Mouse (Mus musculus) embryonic fibroblast, embryonic 13.5 days (primary cell): Measurements from ENCODE around the gene Gm10645. TPM values are rescaled to one million over a fixed set of nuclear protein-coding genes. Genes with fewer than 3 reads are reported as not detected.

Source experiments
- H3K27ac ChIP-seq: 2 replicates; pipeline ENCODE4 v1.5.1; 2012; ENCODE audit warnings: low read length, control low read depth, inconsistent platforms; ENCODE audit not compliant: insufficient read depth
- H3K4me1 ChIP-seq: 2 replicates; pipeline ENCODE4 v1.6.1; 2011; ENCODE audit warnings: low read length; ENCODE audit not compliant: control insufficient read depth, insufficient read depth
- H3K4me3 ChIP-seq: 2 replicates; pipeline ENCODE4 v1.5.1; 2011; ENCODE audit warnings: mild to moderate bottlenecking, control low read depth, low read length; ENCODE audit not compliant: insufficient read depth
- CTCF ChIP-seq: IDR thresholded peaks from 2 replicates; pipeline ENCODE4 v1.5.1; 2011; ENCODE audit warnings: mild to moderate bottlenecking, control low read depth, low read length, moderate library complexity, borderline replicate concordance; ENCODE audit not compliant: insufficient read depth
- POLR2A ChIP-seq: IDR thresholded peaks from 2 replicates; pipeline ENCODE4 v1.6.1; 2011; ENCODE audit warnings: low read depth, mild to moderate bottlenecking, control low read depth, low read length, moderate library complexity
- polyA plus RNA-seq: library from polyadenylated mRNA; stranded (reverse); fragments of >200 nt; gene quantifications from 2 replicates; pipeline ENCODE4 v1.2.4, GENCODE M21; 2011; ENCODE audit warnings: low read depth; ENCODE audit not compliant: missing spikeins, insufficient read length

The Gm10645 gene
- polyA plus RNA-seq, 1 experiment, result not detected

GRCm38 (mm10) chr8:83169127-83169526, 3.2 kb upstream of the Gm10645 start:
- TF ChIP-seq POLR2A (no peak), CTCF (no peak)
- Histone ChIP-seq H3K4me1 (no peaks in the 10 kb centered on the region), H3K4me3 (no peak overlapping the region), H3K27ac (no peak overlapping the region)

- Histone ChIP-seq H3K4me1 (no peaks in the 10 kb centered on the region), H3K4me3 (no peak overlapping the region), H3K27ac (no peak overlapping the region)
- no peak for TF ChIP-seq POLR2A
- no peak for TF ChIP-seq CTCF
These were observed 2.0 kb upstream of the Gm10645 start for GRCm38 (mm10) chr8:83167932-83168331.

- peak within 1 kb of the TSS; percentile 58 for H3K4me3 ChIP-seq
- TF ChIP-seq CTCF (peak; percentile 29; the same call in 1 of the 2 replicates), POLR2A (no peak; the same call in 1 of the 2 replicates)
- no peaks in the 10 kb centered on the region for H3K4me1 ChIP-seq
- H3K27ac ChIP-seq, result no peak within 1 kb of the TSS
These were observed 587 bp downstream of the Gm10645 start, which contains the start of gene Tbc1d9 for GRCm38 (mm10) chr8:83165235-83165930. Tbc1d9 (plus strand) TSS chr8:83165352.

GRCm38 (mm10) chr8:83160613-83161012, 5.4 kb downstream of the Gm10645 start:
- TF ChIP-seq CTCF (no peak), POLR2A (no peak)
- no peak overlapping the region for H3K4me3 ChIP-seq
- no peaks in the 10 kb centered on the region for H3K4me1 ChIP-seq
- H3K27ac ChIP-seq, result no peak overlapping the region

- H3K27ac ChIP-seq, result no peak overlapping the region
- TF ChIP-seq POLR2A (no peak), CTCF (no peak)
- no peak overlapping the region for H3K4me3 ChIP-seq
- no peaks in the 10 kb centered on the region for H3K4me1 ChIP-seq
These were observed 6.4 kb downstream of the Gm10645 start for GRCm38 (mm10) chr8:83159615-83160014.

- TF ChIP-seq POLR2A (no peak), CTCF (no peak)
These were observed 7.0 kb downstream of the Gm10645 start for GRCm38 (mm10) chr8:83158971-83159370.

GRCm38 (mm10) chr8:83155110-83155509, 10.9 kb downstream of the Gm10645 start:
- H3K4me3 ChIP-seq, result no peak overlapping the region
- TF ChIP-seq POLR2A, result no peak
- TF ChIP-seq CTCF, result no peak
- no peak overlapping the region for H3K27ac ChIP-seq
- H3K4me1 ChIP-seq, result no peaks in the 10 kb centered on the region

More at GRCm38 (mm10) chr8:83158971-83159370, 7.0 kb downstream of the Gm10645 start:
- no peaks in the 10 kb centered on the region for H3K4me1 ChIP-seq
- H3K27ac ChIP-seq, result no peak overlapping the region
- H3K4me3 ChIP-seq, result no peak overlapping the region

- Histone ChIP-seq H3K4me3 (no peak overlapping the region), H3K27ac (no peak overlapping the region), H3K4me1 (no peaks in the 10 kb centered on the region)
- TF ChIP-seq CTCF, result no peak
- no peak for TF ChIP-seq POLR2A
These were observed 13.5 kb downstream of the Gm10645 start for GRCm38 (mm10) chr8:83152470-83152869.

GRCm38 (mm10) chr8:83152055-83152454, 13.9 kb downstream of the Gm10645 start:
- H3K4me3 ChIP-seq, result no peak overlapping the region
- H3K4me1 ChIP-seq, result no peaks in the 10 kb centered on the region
- H3K27ac ChIP-seq, result no peak overlapping the region
- no peak for TF ChIP-seq CTCF
- TF ChIP-seq POLR2A, result no peak

GRCm38 (mm10) chr8:83149124-83149523, 16.8 kb downstream of the Gm10645 start:
- H3K4me3 ChIP-seq, result no peak overlapping the region
- no peak overlapping the region for H3K27ac ChIP-seq
- TF ChIP-seq POLR2A (no peak), CTCF (no peak)
- no peaks in the 10 kb centered on the region for H3K4me1 ChIP-seq
